Comparison of ENCODE assay signal across 9 mouse cellular contexts in the genomic region with DNA sequence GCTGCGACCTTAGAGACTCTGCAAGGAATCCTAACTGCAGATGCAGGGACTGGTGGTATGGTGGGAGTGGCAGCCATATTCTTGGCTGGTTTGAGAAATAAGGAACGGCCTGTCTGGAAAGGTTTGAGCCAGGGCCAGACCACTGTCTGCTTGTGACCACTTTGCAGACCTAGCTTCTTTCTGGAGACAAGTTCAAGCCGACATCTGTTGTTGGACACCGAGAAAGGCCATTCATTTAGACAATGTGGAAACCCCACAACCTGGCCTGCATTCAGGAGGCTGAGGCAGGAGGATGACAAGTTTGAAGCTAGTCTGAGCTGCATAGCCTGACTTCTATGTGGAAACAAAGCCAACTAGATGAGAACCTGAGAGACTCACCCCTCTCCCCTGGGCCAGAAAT. TPM values are rescaled to one million over a fixed set of nuclear protein-coding genes. Genes with fewer than 3 reads are reported as not detected.
DNase-seq lines count a peak whose midpoint lies in the region; ATAC-seq and TF ChIP-seq lines count a peak whose summit lies in the region.
"Had no signal": no experiment of that assay in that cellular context is flagged by ENCODE, and none has a peak within 500 bp of the region (broad histone marks: within the 10 kb centered on the region; RNA-seq: fewer than 3 reads in every experiment).

No protein-coding gene starts in this region.

- ATAC-seq in lung, embryonic 14.5 days (ENCODE audit: insufficient read depth): no peak
- no peak for ATAC-seq in forebrain, embryonic 13.5 days
- ATAC-seq in limb, embryonic 14.5 days (ENCODE audit: low FRiP score, low read depth): no peak
- no peak for ATAC-seq in stomach, embryonic 15.5 days (ENCODE audit: insufficient read depth, low FRiP score, low read depth)

- H3K4me3 ChIP-seq in lung, embryonic 14.5 days (ENCODE audit: low read depth, low read length): no peak overlapping the region
- 0 out of 2 replicates have a peak overlapping the region, but pooled peaks have one; percentile 69 for H3K4me3 ChIP-seq in forebrain, embryonic 13.5 days
- H3K4me3 ChIP-seq in limb, embryonic 14.5 days (replicated peaks; ENCODE audit: low read length): no peak overlapping the region; the same call in 1 of the 2 replicates
- H3K4me3 ChIP-seq in stomach, embryonic 15.5 days (replicated peaks): no peak overlapping the region

- no peak overlapping the region for H3K9ac ChIP-seq in lung, embryonic 14.5 days
- H3K9ac ChIP-seq in forebrain, embryonic 13.5 days: 0 out of 2 replicates have a peak overlapping the region, but pooled peaks have one; percentile 49
- no peak overlapping the region for H3K9ac ChIP-seq in limb, embryonic 14.5 days (ENCODE audit: low read depth, low read length, severe bottlenecking)
- no peak overlapping the region for H3K9ac ChIP-seq in stomach, embryonic 15.5 days

- H3K4me1 ChIP-seq in lung, embryonic 14.5 days (ENCODE audit: insufficient read depth): peaks cover 15% of the 10 kb centered on the region
- H3K4me1 ChIP-seq in forebrain, embryonic 13.5 days: peaks cover 48% of the 10 kb centered on the region
- peaks cover 31% of the 10 kb centered on the region for H3K4me1 ChIP-seq in limb, embryonic 14.5 days (ENCODE audit: control insufficient read depth, insufficient read depth, low read length)
- H3K4me1 ChIP-seq in stomach, embryonic 15.5 days: peaks cover 31% of the 10 kb centered on the region; the same call in 1 of the 2 replicates

- no peak for TF ChIP-seq POLR2A in limb, embryonic 14.5 days (IDR thresholded peaks at IDR 0.05; ENCODE audit: borderline replicate concordance, extremely low read depth, insufficient read depth, insufficient read length)

- H3K27me3 ChIP-seq in lung, embryonic 14.5 days (ENCODE audit: insufficient read depth, low read length): no peaks in the 10 kb centered on the region
- H3K27me3 ChIP-seq in forebrain, embryonic 13.5 days: no peaks in the 10 kb centered on the region
- no peaks in the 10 kb centered on the region for H3K27me3 ChIP-seq in limb, embryonic 14.5 days (ENCODE audit: control insufficient read depth, insufficient read depth, low read length)
- H3K27me3 ChIP-seq in stomach, embryonic 15.5 days (replicated peaks): no peaks in the 10 kb centered on the region

- H3K9me3 ChIP-seq in lung, embryonic 14.5 days (ENCODE audit: low read depth, low read length): no peaks in the 10 kb centered on the region
- H3K9me3 ChIP-seq in forebrain, embryonic 13.5 days (replicated peaks): no peaks in the 10 kb centered on the region
- no peaks in the 10 kb centered on the region for H3K9me3 ChIP-seq in limb, embryonic 14.5 days (ENCODE audit: control insufficient read depth, low read length)
- no peaks in the 10 kb centered on the region for H3K9me3 ChIP-seq in stomach, embryonic 15.5 days

- H3K27ac ChIP-seq in lung, embryonic 14.5 days (ENCODE audit: low read depth): peak overlapping the region; percentile 86
- H3K27ac ChIP-seq in forebrain, embryonic 13.5 days: peak overlapping the region; percentile 87
- H3K27ac ChIP-seq in limb, embryonic 14.5 days (replicated peaks; ENCODE audit: low read depth, low read length): peak overlapping the region; percentile 91
- H3K27ac ChIP-seq in stomach, embryonic 15.5 days: peak overlapping the region; percentile 89

- DNase-seq in lung, embryonic 14.5 days: no peak
- DNase-seq in lung, postnatal 14 days: no peak
- no peak for DNase-seq in limb, embryonic 14.5 days (ENCODE audit: low spot score)
- no peak for DNase-seq in gastrocnemius, postnatal 4 days (ENCODE audit: low spot score in 2 of 2)
- DNase-seq in cerebellum, postnatal 14 days: no peak
- DNase-seq: right cerebral cortex, adult 18-20 months had no signal

- H3K4me2 ChIP-seq in lung, embryonic 14.5 days: peak overlapping the region; percentile 78
- peak overlapping the region; percentile 85 for H3K4me2 ChIP-seq in forebrain, embryonic 13.5 days
- H3K4me2 ChIP-seq in limb, embryonic 14.5 days (replicated peaks; ENCODE audit: low read depth, low read length, severe bottlenecking): peak overlapping the region; percentile 59; the same call in 1 of the 2 replicates
- H3K4me2 ChIP-seq in stomach, embryonic 15.5 days: peak overlapping the region; percentile 83

- H3K36me3 ChIP-seq in lung, embryonic 14.5 days (ENCODE audit: insufficient read depth): no peaks in the 10 kb centered on the region
- H3K36me3 ChIP-seq in forebrain, embryonic 13.5 days (ENCODE audit: poor library complexity, severe bottlenecking): no peaks in the 10 kb centered on the region
- no peaks in the 10 kb centered on the region for H3K36me3 ChIP-seq in limb, embryonic 14.5 days (ENCODE audit: control insufficient read depth, insufficient read depth, low read length)
- no peaks in the 10 kb centered on the region for H3K36me3 ChIP-seq in stomach, embryonic 15.5 days

- TF ChIP-seq CTCF in lung, embryonic 14.5 days (IDR thresholded peaks at IDR 0.05; ENCODE audit: low read depth): no peak

- 69% methylated on average over 4 of the region's 4 CpGs for WGBS in lung, embryonic 14.5 days
- 80% methylated on average over 4 of the region's 4 CpGs for WGBS in forebrain, embryonic 13.5 days
- 71% methylated on average over 4 of the region's 4 CpGs for WGBS in limb, embryonic 14.5 days
- 69% methylated on average over 4 of the region's 4 CpGs for WGBS in stomach, embryonic 15.5 days

RNA-seq across cellular contexts. Expression of gene Map3k14, which starts 1.1 kb away (rescaled TPM):
- 3.1 and 3.9 TPM in 2 replicates for polyA plus RNA-seq in lung, embryonic 14.5 days (2014; fragmentation: Nextera tagmentation; extraction: Ambion mirVana)
- polyA plus RNA-seq in forebrain, embryonic 13.5 days (2015; fragmentation: Nextera tagmentation; extraction: Ambion mirVana): 2.8 and 4.5 TPM in 2 replicates
- 10.0 and 11.6 TPM in 2 replicates for polyA plus RNA-seq in limb, embryonic 14.5 days (2012; rRNA removed)
- 4.0 and 4.6 TPM in 2 replicates for polyA plus RNA-seq in limb, embryonic 14.5 days (2014; fragmentation: Nextera tagmentation; extraction: Ambion mirVana)
- 3.6 and 3.8 TPM in 2 replicates for polyA plus RNA-seq in stomach, embryonic 15.5 days (2015; fragmentation: Nextera tagmentation; extraction: Ambion mirVana)
- total RNA-seq in gastrocnemius, postnatal 4 days (2021): 1 to 10 TPM; 7.7 to 7.8 TPM

RNA-seq across cellular contexts. Expression of gene Spata32, which starts 50.1 kb away (rescaled TPM):
- not detected in 2 replicates for polyA plus RNA-seq in lung, embryonic 14.5 days (2014; fragmentation: Nextera tagmentation; extraction: Ambion mirVana)
- not detected in 2 replicates for polyA plus RNA-seq in forebrain, embryonic 13.5 days (2015; fragmentation: Nextera tagmentation; extraction: Ambion mirVana)
- polyA plus RNA-seq in limb, embryonic 14.5 days (2012; rRNA removed): not detected in 2 replicates
- not detected in 2 replicates for polyA plus RNA-seq in limb, embryonic 14.5 days (2014; fragmentation: Nextera tagmentation; extraction: Ambion mirVana)
- polyA plus RNA-seq in stomach, embryonic 15.5 days (2015; fragmentation: Nextera tagmentation; extraction: Ambion mirVana): not detected in 2 replicates
- not detected for total RNA-seq in gastrocnemius, postnatal 4 days (2021)
- polyA plus RNA-seq: activated CD4-positive, CD25-positive, alpha-beta regulatory T cell, adult 4 months had no signal

RNA-seq across cellular contexts. Expression of gene 1700023F06Rik, which starts 60.0 kb away (rescaled TPM):
- 0.89 and 1.2 TPM in 2 replicates for polyA plus RNA-seq in lung, embryonic 14.5 days (2014; fragmentation: Nextera tagmentation; extraction: Ambion mirVana)
- 0.37 and 0.54 TPM in 2 replicates for polyA plus RNA-seq in forebrain, embryonic 13.5 days (2015; fragmentation: Nextera tagmentation; extraction: Ambion mirVana)
- 0.56 and 0.57 TPM in 2 replicates for polyA plus RNA-seq in limb, embryonic 14.5 days (2012; rRNA removed)
- polyA plus RNA-seq in limb, embryonic 14.5 days (2014; fragmentation: Nextera tagmentation; extraction: Ambion mirVana): 0.88 and 1.5 TPM in 2 replicates
- 1.0 and 1.4 TPM in 2 replicates for polyA plus RNA-seq in stomach, embryonic 15.5 days (2015; fragmentation: Nextera tagmentation; extraction: Ambion mirVana)
- total RNA-seq in gastrocnemius, postnatal 4 days (2021): not detected
- polyA plus RNA-seq: activated CD4-positive, CD25-positive, alpha-beta regulatory T cell, adult 4 months had no signal
